Mouse (Mus musculus) heart, postnatal 25 days (tissue): ENCODE measurements around the gene Rrbp1. TPM values are rescaled to one million over a fixed set of nuclear protein-coding genes. Genes with fewer than 3 reads are reported as not detected.

Experiments used
- DNase-seq: peaks from one replicate; pipeline ENCODE4 v3.0.0; 2022; ENCODE audit warnings: low spot score
- intact Hi-C: fragments of 180-260 bp; cut with DNase I; formaldehyde crosslinking; loops from one replicate; pipeline ENCODE4 v1.15.1; 2025
- total RNA-seq, 2 experiments: library from RNA; stranded (reverse); gene quantifications; 2 replicates each; pipeline ENCODE4 v1.2.3; 2021

Gene Rrbp1
- total RNA-seq, 2 experiments from 2014 or later: 112 TPM

- DNase-seq: no peak
- intact Hi-C loops: no loop called here
Observed at GRCm38 (mm10) chr2:143932340-143932873, 78.7 kb downstream of the Rrbp1 start.

- intact Hi-C loops: no loop called here
- no peak for DNase-seq
Observed at GRCm38 (mm10) chr2:143929607-143930311, 81.3 kb downstream of the Rrbp1 start.

- intact Hi-C loops: no loop called here
- DNase-seq: no peak
Observed at GRCm38 (mm10) chr2:143925826-143926225, 85.2 kb downstream of the Rrbp1 start.

GRCm38 (mm10) chr2:143924085-143924484, 87.0 kb downstream of the Rrbp1 start:
- intact Hi-C loops: no loop called here
- no peak for DNase-seq

GRCm38 (mm10) chr2:143918831-143919502, 92.1 kb downstream of the Rrbp1 start:
- intact Hi-C loops: loop anchor here (5.0 kb wide), 2 partner anchors 88 to 448 kb away; partner anchors contain the start of genes Kat14 and Pet117

GRCm38 (mm10) chr2:143917622-143918021, 93.4 kb downstream of the Rrbp1 start:
- intact Hi-C loops: loop anchor here (5.0 kb wide), 2 partner anchors 90 to 450 kb away; partner anchors contain the start of genes Kat14 and Pet117
- DNase-seq: no peak

More at GRCm38 (mm10) chr2:143918831-143919502, 92.1 kb downstream of the Rrbp1 start:
- DNase-seq: no peak

GRCm38 (mm10) chr2:143916229-143916628, 94.8 kb downstream of the Rrbp1 start:
- no peak for DNase-seq
- intact Hi-C loops: loop anchor here (5.0 kb wide), 2 partner anchors 91 to 451 kb away; partner anchors contain the start of genes Kat14 and Pet117

- no peak for DNase-seq
- intact Hi-C loops: loop anchor here (5.0 kb wide), 2 partner anchors 92 to 452 kb away; partner anchors contain the start of genes Kat14 and Pet117
Observed at GRCm38 (mm10) chr2:143915600-143916135, 95.4 kb downstream of the Rrbp1 start.

- intact Hi-C loops: loop anchor here (5.0 kb wide), 3 partner anchors 48 to 452 kb away; partner anchors contain the start of genes Kat14 and Pet117
- peak; percentile 96 for DNase-seq
Observed at GRCm38 (mm10) chr2:143914760-143915599, 96.1 kb downstream of the Rrbp1 start, which contains the start of gene Dstn. TSS of gene Dstn (plus strand) at chr2:143915320.

GRCm38 (mm10) chr2:143914221-143914620, 96.8 kb downstream of the Rrbp1 start:
- no peak for DNase-seq
- intact Hi-C loops: loop anchor here (5.0 kb wide), 1 partner anchor 47 kb away; no protein-coding TSS in a partner anchor

GRCm38 (mm10) chr2:143912199-143912598, 98.9 kb downstream of the Rrbp1 start:
- DNase-seq: no peak
- intact Hi-C loops: loop anchor here (5.0 kb wide), 1 partner anchor 45 kb away; no protein-coding TSS in a partner anchor

GRCm38 (mm10) chr2:143909230-143909629, 101.8 kb downstream of the Rrbp1 start:
- intact Hi-C loops: no loop called here
- DNase-seq: no peak

GRCm38 (mm10) chr2:143904896-143905295, 106.2 kb downstream of the Rrbp1 start:
- intact Hi-C loops: no loop called here
- DNase-seq: no peak

GRCm38 (mm10) chr2:143903376-143904045, 107.6 kb downstream of the Rrbp1 start:
- intact Hi-C loops: no loop called here
- peak; percentile 7 for DNase-seq

- no peak for DNase-seq
Observed at GRCm38 (mm10) chr2:143900821-143901351, 110.2 kb downstream of the Rrbp1 start.

GRCm38 (mm10) chr2:143899470-143900220, 111.4 kb downstream of the Rrbp1 start:
- DNase-seq: no peak
- intact Hi-C loops: no loop called here

More at GRCm38 (mm10) chr2:143900821-143901351, 110.2 kb downstream of the Rrbp1 start:
- intact Hi-C loops: no loop called here
